In genomic region chr15:95767825-95768224, GRCm38 (mm10) we compare ENCODE assay signal across 10 mouse cellular contexts. TPM values are rescaled to one million over a fixed set of nuclear protein-coding genes. Genes with fewer than 3 reads are reported as not detected.
DNase-seq lines count a peak whose midpoint lies in the region; ATAC-seq and TF ChIP-seq lines count a peak whose summit lies in the region.
"Had no signal": no experiment of that assay in that cellular context is flagged by ENCODE, and none has a peak within 500 bp of the region (broad histone marks: within the 10 kb centered on the region; RNA-seq: fewer than 3 reads in every experiment).

No protein-coding gene starts in this region.

- H3K79me2 ChIP-seq in liver, adult 2 months (ENCODE audit: control insufficient read depth, insufficient read depth, low read length), result no peaks in the 10 kb centered on the region
- no peaks in the 10 kb centered on the region for H3K79me2 ChIP-seq in MEL (ENCODE audit: control insufficient read depth, insufficient read depth, low read length, poor library complexity)

- H3K36me3 ChIP-seq in liver, adult 2 months (ENCODE audit: control insufficient read depth, insufficient read depth, low read length), result no peaks in the 10 kb centered on the region
- H3K36me3 ChIP-seq in liver, embryonic 12.5 days, result no peaks in the 10 kb centered on the region
- H3K36me3 ChIP-seq in MEL (ENCODE audit: control insufficient read depth in 1 of 2, insufficient read depth in 2 of 2, low read length in 2 of 2), result peaks cover 0 to 17% of the 10 kb centered on the region in 2 experiments; a peak in 2 of 4 replicates
- no peaks in the 10 kb centered on the region for H3K36me3 ChIP-seq in liver, embryonic 16.5 days (ENCODE audit: control insufficient read depth, insufficient read depth)

- peak; percentile 40 for DNase-seq in adrenal gland, postnatal 14 days
- no peak for DNase-seq in adrenal gland, adult 18-20 months (ENCODE audit: low spot score in 2 of 2)
- peak; percentile 85 for DNase-seq in liver, adult 2 months (ENCODE audit: extremely low read depth, low read depth, low spot score)
- DNase-seq in MEL (ENCODE audit: low read depth, low spot score), result peak; percentile 82
- DNase-seq in left cerebral cortex, adult 9 months (ENCODE audit: low spot score in 2 of 2), result no peak
- no peak for DNase-seq in thymus, postnatal 25 days

- no peak for ATAC-seq in liver, embryonic 12.5 days
- peak; percentile 16; the same call in 1 of the 2 replicates for ATAC-seq in liver, embryonic 16.5 days (ENCODE audit: low read depth)

- no peak for TF ChIP-seq EP300 in MEL (IDR thresholded peaks at IDR 0.05; ENCODE audit: low read depth in 1 of 2, low read length in 2 of 2)

- no peak overlapping the region for H3K4me2 ChIP-seq in liver, embryonic 12.5 days
- no peak overlapping the region for H3K4me2 ChIP-seq in liver, embryonic 16.5 days (ENCODE audit: low read depth, low read length)
- H3K4me2 ChIP-seq: hindbrain, embryonic 14.5 days had no signal

- H3K27ac ChIP-seq in liver, adult 2 months (replicated peaks; ENCODE audit: insufficient read depth, low read depth, low read length), result no peak overlapping the region
- H3K27ac ChIP-seq in liver, embryonic 12.5 days, result no peak overlapping the region
- H3K27ac ChIP-seq in MEL (ENCODE audit: control insufficient read depth, low read depth, low read length), result no peak overlapping the region
- H3K27ac ChIP-seq in liver, embryonic 16.5 days (ENCODE audit: low read length), result no peak overlapping the region
- H3K27ac ChIP-seq: hindbrain, embryonic 14.5 days; macrophage had no signal

- no peak overlapping the region for H3K9ac ChIP-seq in liver, adult 2 months (ENCODE audit: low read depth, low read length)
- no peak overlapping the region; the same call in 1 of the 2 replicates for H3K9ac ChIP-seq in liver, embryonic 12.5 days
- no peak overlapping the region for H3K9ac ChIP-seq in MEL (ENCODE audit: control insufficient read depth, low read depth, low read length, poor library complexity, severe bottlenecking)
- no peak overlapping the region for H3K9ac ChIP-seq in liver, embryonic 16.5 days (ENCODE audit: low read depth, low read length)
- H3K9ac ChIP-seq: hindbrain, embryonic 14.5 days had no signal

- TF ChIP-seq RAD21 in MEL (IDR thresholded peaks at IDR 0.05; ENCODE audit: low read depth, low read length), result peak; percentile 79

- WGBS in liver, adult 2 months, result 54% methylated on average over 7 of the region's 7 CpGs
- WGBS in liver, embryonic 12.5 days (ENCODE audit: insufficient replicate concordance), result 61% methylated on average over 7 of the region's 7 CpGs
- 57% methylated on average over 7 of the region's 7 CpGs for WGBS in liver, embryonic 16.5 days (ENCODE audit: insufficient replicate concordance)

- TF ChIP-seq CTCF in liver, adult 2 months (IDR thresholded peaks at IDR 0.05; ENCODE audit: low read depth, low read length), result peak; percentile 55
- TF ChIP-seq CTCF in MEL (IDR thresholded peaks at IDR 0.05 in 2 of 3, conservative IDR thresholded peaks at IDR 0.05 in 1 of 3; ENCODE audit: control insufficient read depth in 1 of 3, insufficient read depth in 1 of 3, low read depth in 2 of 3, low read length in 3 of 3, poor library complexity in 1 of 3, severe bottlenecking in 1 of 3), result peak; percentile 89 to 93 (median 93)

- no peaks in the 10 kb centered on the region for H3K9me3 ChIP-seq in liver, embryonic 12.5 days (replicated peaks)
- no peaks in the 10 kb centered on the region for H3K9me3 ChIP-seq in MEL (replicated peaks; ENCODE audit: insufficient read depth, low read length)
- H3K9me3 ChIP-seq in liver, embryonic 16.5 days (replicated peaks; ENCODE audit: control insufficient read depth, low read length), result no peaks in the 10 kb centered on the region

- no peak overlapping the region for H3K4me3 ChIP-seq in liver, adult 2 months (ENCODE audit: insufficient read depth, low read depth, low read length)
- no peak overlapping the region for H3K4me3 ChIP-seq in liver, embryonic 12.5 days
- no peak overlapping the region for H3K4me3 ChIP-seq in MEL (ENCODE audit: control insufficient read depth in 1 of 2, insufficient read depth in 1 of 2, low read depth in 2 of 2, low read length in 2 of 2)
- no peak overlapping the region for H3K4me3 ChIP-seq in liver, embryonic 16.5 days (ENCODE audit: low read depth, low read length)

- TF ChIP-seq POLR2A in liver, adult 2 months (IDR thresholded peaks at IDR 0.05; ENCODE audit: extremely low read depth, insufficient read depth, low read length), result no peak
- no peak for TF ChIP-seq POLR2A in MEL (IDR thresholded peaks at IDR 0.05; ENCODE audit: control insufficient read depth in 1 of 2, insufficient read depth in 1 of 2, low read depth in 1 of 2, low read length in 2 of 2, poor library complexity in 1 of 2)

- no peaks in the 10 kb centered on the region for H3K27me3 ChIP-seq in liver, adult 2 months (ENCODE audit: control insufficient read depth, insufficient read depth, low read length)
- H3K27me3 ChIP-seq in liver, embryonic 12.5 days (replicated peaks), result no peaks in the 10 kb centered on the region
- no peaks in the 10 kb centered on the region for H3K27me3 ChIP-seq in MEL (ENCODE audit: control insufficient read depth in 1 of 2, insufficient read depth in 2 of 2, low read length in 2 of 2)
- no peaks in the 10 kb centered on the region for H3K27me3 ChIP-seq in liver, embryonic 16.5 days (ENCODE audit: control insufficient read depth, insufficient read depth, low read depth, low read length)

- H3K4me1 ChIP-seq in liver, adult 2 months (ENCODE audit: control insufficient read depth, insufficient read depth, low read length), result 0 out of 2 replicates have a peak, but pooled peaks cover 2% of the 10 kb centered on the region
- 0 out of 2 replicates have a peak, but pooled peaks cover 3% of the 10 kb centered on the region for H3K4me1 ChIP-seq in liver, embryonic 12.5 days
- peaks cover 7 to 22% of the 10 kb centered on the region in 2 experiments for H3K4me1 ChIP-seq in MEL (ENCODE audit: control insufficient read depth in 1 of 2, insufficient read depth in 2 of 2, low read length in 2 of 2)
- H3K4me1 ChIP-seq in liver, embryonic 16.5 days (ENCODE audit: control insufficient read depth, low read depth, low read length), result no peaks in the 10 kb centered on the region; the same call in 1 of the 2 replicates

TF ChIP-seq in MEL, 35 proteins besides CTCF, POLR2A, EP300 and RAD21 (continues in another document):
- TF ChIP-seq SIN3A (IDR thresholded peaks at IDR 0.05; ENCODE audit: low read length) (peak; percentile 60; the same call in 1 of the 2 replicates), USF2 (IDR thresholded peaks at IDR 0.05; ENCODE audit: borderline replicate concordance in 1 of 2, insufficient read depth in 1 of 2, low read depth in 1 of 2, low read length in 2 of 2) (no peak), HCFC1 (IDR thresholded peaks at IDR 0.05; ENCODE audit: low read depth, low read length) (no peak), CHD2 (IDR thresholded peaks at IDR 0.05; ENCODE audit: low read length) (no peak), RCOR1 (IDR thresholded peaks at IDR 0.05; ENCODE audit: low read depth, low read length) (no peak; the same call in 1 of the 2 replicates), USF1 (IDR thresholded peaks at IDR 0.05; ENCODE audit: low read depth, low read length) (no peak), ZMIZ1 (IDR thresholded peaks at IDR 0.05; ENCODE audit: low read depth, low read length) (no peak), POLR2AphosphoS5 (IDR thresholded peaks at IDR 0.05; ENCODE audit: borderline replicate concordance, low read depth, low read length) (no peak), ELF1 (IDR thresholded peaks at IDR 0.05; ENCODE audit: low read depth, low read length) (0 out of 2 replicates have a peak, but pooled peaks have one; percentile 21), JUND (IDR thresholded peaks at IDR 0.05; ENCODE audit: low read depth, low read length) (no peak), ZNF384 (IDR thresholded peaks at IDR 0.05; ENCODE audit: low read depth, low read length) (peak; percentile 42; the same call in 1 of the 2 replicates), GABPA (IDR thresholded peaks at IDR 0.05; ENCODE audit: low read depth, low read length) (no peak), POLR2AphosphoS2 (IDR thresholded peaks at IDR 0.05; ENCODE audit: low read length) (no peak), GATA1 (IDR thresholded peaks at IDR 0.05; ENCODE audit: low read depth, low read length) (no peak), MYB (IDR thresholded peaks at IDR 0.05; ENCODE audit: low read depth, low read length) (no peak), UBTF (IDR thresholded peaks at IDR 0.05; ENCODE audit: borderline replicate concordance, insufficient read depth, low read depth, low read length) (no peak), ZKSCAN1 (IDR thresholded peaks at IDR 0.05; ENCODE audit: low read depth, low read length) (no peak; the same call in 1 of the 2 replicates), TCF12 (IDR thresholded peaks at IDR 0.05; ENCODE audit: low read depth, low read length) (no peak), MYC (IDR thresholded peaks at IDR 0.05; ENCODE audit: low read depth, low read length) (no peak), BHLHE40 (IDR thresholded peaks at IDR 0.05; ENCODE audit: borderline replicate concordance, low read depth, low read length) (no peak), MAZ (IDR thresholded peaks at IDR 0.05; ENCODE audit: low read depth, low read length) (peak; percentile 91), MXI1 (IDR thresholded peaks at IDR 0.05; ENCODE audit: low read depth, low read length) (peak; percentile 27; the same call in 1 of the 2 replicates), CHD1 (IDR thresholded peaks at IDR 0.05; ENCODE audit: low read depth, low read length) (no peak), SMC3 (IDR thresholded peaks at IDR 0.05; ENCODE audit: low read depth, low read length) (peak; percentile 97), MAFK (IDR thresholded peaks at IDR 0.05; ENCODE audit: borderline replicate concordance, low read depth, low read length) (no peak), MEF2A (IDR thresholded peaks at IDR 0.05; ENCODE audit: extremely low read depth, insufficient replicate concordance, low read depth, low read length, poor library complexity, severe bottlenecking) (no peak), MAX (IDR thresholded peaks at IDR 0.05; ENCODE audit: low read length) (no peak)

RNA-seq across cellular contexts. Expression of gene Ano6, which starts 22.8 kb away (rescaled TPM):
- total RNA-seq in adrenal gland, postnatal 14 days (2021), result 57.2 and 69.4 TPM in 2 replicates
- 10 to 100 TPM; 56.5 to 64.2 TPM for total RNA-seq in adrenal gland, adult 18-20 months (2021)
- 4.1 and 6.3 TPM in 2 replicates for total RNA-seq in liver, adult 2 months (2014; rRNA removed)
- polyA plus RNA-seq in liver, adult 2 months (2012; rRNA removed), result 1.9 and 3.3 TPM in 2 replicates
- polyA plus RNA-seq in liver, embryonic 12.5 days (2016; fragmentation: Nextera tagmentation; extraction: Ambion mirVana), result 14.7 and 14.8 TPM in 2 replicates
- total RNA-seq in MEL (2012; rRNA removed), result 66.6 and 69.4 TPM in 2 replicates
- 10 to 100 TPM; 54.8 to 61.4 TPM for polyA plus RNA-seq in MEL (2012; ENCODE audit: insufficient read depth in 1 of 2, insufficient read length in 2 of 2, low read depth in 1 of 2, low replicate concordance in 2 of 2, missing spikeins in 1 of 2)
- 9.2 and 10.5 TPM in 2 replicates for polyA plus RNA-seq in liver, embryonic 16.5 days (2015; fragmentation: Nextera tagmentation; extraction: Ambion mirVana)

Comparison
In these comparisons a context has a peak if more than half of its experiments do, and no peak if none do; other contexts are left out.
1. DNase-seq: peak in adrenal gland, postnatal 14 days (single experiment), liver, adult 2 months (single experiment) and MEL (single experiment); none in adrenal gland, adult 18-20 months (0 of 2), left cerebral cortex, adult 9 months (0 of 2) and thymus, postnatal 25 days (single experiment).